13 mouse cellular contexts compared by ENCODE assay signal in the genomic region with DNA sequence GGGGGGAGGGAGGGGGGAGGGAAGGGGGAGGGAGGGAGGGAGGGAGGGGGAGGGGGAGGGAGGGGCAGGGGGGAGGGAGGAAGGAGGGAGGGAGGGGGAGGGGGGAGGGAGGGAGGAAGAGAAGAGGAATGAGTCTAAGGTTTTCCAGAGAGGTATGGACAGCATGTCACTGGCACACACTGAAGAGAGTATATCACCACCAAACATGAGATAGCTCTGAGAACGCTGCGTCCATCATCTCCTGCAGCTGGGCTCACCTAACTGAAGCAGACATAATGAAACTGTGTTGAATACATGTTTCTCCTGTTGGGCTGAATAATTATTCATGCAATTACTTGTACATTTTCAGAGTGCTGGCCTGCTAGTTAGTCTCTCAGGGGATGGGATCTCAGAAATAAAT.
"Had no signal": no experiment of that assay in that cellular context is flagged by ENCODE, and none has a peak within 500 bp of the region (broad histone marks: within the 10 kb centered on the region; RNA-seq: fewer than 3 reads in every experiment).

No protein-coding gene starts in this region.

- H3K4me3 ChIP-seq: kidney, embryonic 15.5 days; limb, embryonic 13.5 days; liver, embryonic 13.5 days; myocyte; neural tube, embryonic 15.5 days had no signal

- H3K36me3 ChIP-seq: kidney, embryonic 15.5 days; limb, embryonic 13.5 days; liver, embryonic 13.5 days; neural tube, embryonic 15.5 days had no signal

- H3K9ac ChIP-seq: kidney, embryonic 15.5 days; limb, embryonic 13.5 days; liver, embryonic 13.5 days; neural tube, embryonic 15.5 days had no signal

- H3K9me3 ChIP-seq: kidney, embryonic 15.5 days; limb, embryonic 13.5 days; liver, embryonic 13.5 days; neural tube, embryonic 15.5 days had no signal

- H3K27ac ChIP-seq: kidney, embryonic 15.5 days; limb, embryonic 13.5 days; liver, embryonic 13.5 days; neural tube, embryonic 15.5 days had no signal

- H3K4me1 ChIP-seq: kidney, embryonic 15.5 days; limb, embryonic 13.5 days had no signal

- H3K27me3 ChIP-seq: kidney, embryonic 15.5 days; limb, embryonic 13.5 days; liver, embryonic 13.5 days; neural tube, embryonic 15.5 days had no signal

- H3K4me2 ChIP-seq: kidney, embryonic 15.5 days; limb, embryonic 13.5 days; liver, embryonic 13.5 days; neural tube, embryonic 15.5 days had no signal

- ATAC-seq: intestine, embryonic 16.5 days had no signal

- DNase-seq: kidney, adult 2 months; kidney, postnatal 25 days; layer of hippocampus, adult 9-11 months; layer of hippocampus, postnatal 36 days; liver, embryonic 13.5 days; right cerebral cortex, adult 18-20 months; right cerebral cortex, postnatal 25 days; thymus, postnatal 4 days had no signal
